Mouse (Mus musculus): Measurements from ENCODE around the gene Spata9. TPM values are rescaled to one million over a fixed set of nuclear protein-coding genes. Genes with fewer than 3 reads are reported as not detected.

Gene Spata9
- total RNA-seq, 1 experiment from 2014 or later: not detected

DNA sequence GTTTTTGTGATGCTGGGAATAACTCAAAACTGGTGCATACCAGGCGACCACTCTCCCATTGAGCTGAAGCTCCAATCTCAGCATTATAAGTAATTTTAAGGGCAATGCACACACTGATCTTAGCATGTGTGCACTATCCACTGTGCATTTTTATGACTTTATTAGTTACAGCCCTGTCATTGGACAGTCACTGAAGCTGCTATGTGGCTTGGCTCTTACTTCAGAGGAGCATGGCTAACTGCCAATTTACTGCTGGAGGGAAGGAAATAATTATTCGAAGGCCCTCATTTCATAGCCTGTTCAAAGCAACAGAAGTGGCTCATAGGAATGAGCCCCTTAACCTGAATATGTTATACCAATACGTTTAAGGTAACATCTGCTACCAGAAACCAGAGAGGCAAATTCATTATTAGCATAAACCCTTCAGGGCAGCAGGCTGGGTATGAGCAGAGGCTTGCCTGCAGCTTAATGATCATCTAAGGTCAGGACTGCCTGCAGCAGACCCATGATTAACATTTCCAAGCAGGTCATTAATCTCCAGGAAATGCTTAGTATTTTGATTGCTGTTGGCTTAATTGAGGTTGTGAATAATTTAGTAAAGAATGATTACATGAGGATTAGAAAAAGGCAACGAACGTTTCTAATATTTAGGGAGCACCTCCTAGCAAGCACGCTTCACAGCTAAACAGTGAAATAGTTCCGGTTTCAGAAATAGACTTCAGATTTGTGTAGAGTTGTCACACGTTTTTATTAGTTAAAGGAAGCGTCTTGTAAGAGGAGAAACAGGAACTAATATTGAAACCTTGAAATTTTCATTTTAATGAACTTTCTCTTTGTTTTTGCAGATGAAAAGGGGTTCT lies 25.4 kb downstream of the Spata9 start:
- no peak for DNase-seq

DNA sequence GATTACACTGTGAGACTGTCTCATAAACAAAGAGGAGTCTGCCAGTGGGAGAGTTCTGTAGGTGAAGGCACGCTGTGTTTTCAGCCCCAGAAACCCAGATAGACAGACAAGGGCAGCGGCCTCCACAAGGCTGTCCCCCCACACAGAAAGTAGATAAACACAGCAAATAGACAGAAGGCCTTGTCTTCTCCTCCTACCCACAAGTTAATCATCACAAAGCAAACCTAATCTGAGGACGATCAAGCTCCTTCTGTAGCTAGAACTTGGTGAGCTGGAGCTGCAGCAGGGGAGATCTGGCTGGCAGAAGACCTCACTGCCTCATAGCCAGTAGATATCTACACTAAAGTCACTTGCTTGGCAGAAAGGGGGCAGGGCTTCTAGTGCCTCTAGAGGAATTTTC lies 36.3 kb downstream of the Spata9 start:
- no peak for DNase-seq

DNA sequence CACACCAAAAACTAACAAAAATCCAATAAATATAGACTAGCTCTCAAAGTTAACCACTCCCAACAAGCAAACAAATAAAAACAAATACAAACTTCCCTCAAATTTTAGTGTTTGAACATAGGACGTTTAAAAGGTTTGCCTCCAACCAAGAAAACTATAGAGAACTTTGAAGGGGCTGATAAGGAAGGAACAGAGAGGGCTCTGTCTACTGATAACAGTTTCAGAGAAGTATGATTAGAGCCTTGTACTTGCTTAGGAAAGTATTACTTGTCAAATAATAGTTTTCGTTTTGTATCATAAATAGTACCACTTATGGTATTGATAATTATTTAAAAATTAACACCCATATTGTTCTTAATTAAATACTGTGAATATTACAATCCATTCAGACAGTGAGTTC lies 47.6 kb downstream of the Spata9 start:
- DNase-seq: no peak

DNA sequence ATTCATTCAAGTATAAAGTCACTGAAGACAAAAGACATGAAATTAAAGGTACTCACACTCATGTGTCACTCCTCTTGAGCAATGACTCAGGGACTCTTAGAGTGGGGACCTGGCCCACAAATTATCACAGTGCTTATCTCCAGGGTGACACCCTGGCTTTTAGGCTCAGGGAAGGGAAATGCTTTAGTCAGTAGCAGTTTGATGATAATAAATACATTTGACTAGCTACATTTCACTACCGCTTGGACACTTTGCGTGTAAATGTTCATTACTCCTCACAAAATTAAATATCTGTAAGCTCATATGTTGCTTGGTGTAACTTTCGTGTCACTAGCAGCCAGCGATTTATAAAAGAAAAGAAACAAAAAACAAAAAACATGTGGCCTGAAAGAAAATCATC lies 50.5 kb downstream of the Spata9 start:
- no peak for DNase-seq

DNA sequence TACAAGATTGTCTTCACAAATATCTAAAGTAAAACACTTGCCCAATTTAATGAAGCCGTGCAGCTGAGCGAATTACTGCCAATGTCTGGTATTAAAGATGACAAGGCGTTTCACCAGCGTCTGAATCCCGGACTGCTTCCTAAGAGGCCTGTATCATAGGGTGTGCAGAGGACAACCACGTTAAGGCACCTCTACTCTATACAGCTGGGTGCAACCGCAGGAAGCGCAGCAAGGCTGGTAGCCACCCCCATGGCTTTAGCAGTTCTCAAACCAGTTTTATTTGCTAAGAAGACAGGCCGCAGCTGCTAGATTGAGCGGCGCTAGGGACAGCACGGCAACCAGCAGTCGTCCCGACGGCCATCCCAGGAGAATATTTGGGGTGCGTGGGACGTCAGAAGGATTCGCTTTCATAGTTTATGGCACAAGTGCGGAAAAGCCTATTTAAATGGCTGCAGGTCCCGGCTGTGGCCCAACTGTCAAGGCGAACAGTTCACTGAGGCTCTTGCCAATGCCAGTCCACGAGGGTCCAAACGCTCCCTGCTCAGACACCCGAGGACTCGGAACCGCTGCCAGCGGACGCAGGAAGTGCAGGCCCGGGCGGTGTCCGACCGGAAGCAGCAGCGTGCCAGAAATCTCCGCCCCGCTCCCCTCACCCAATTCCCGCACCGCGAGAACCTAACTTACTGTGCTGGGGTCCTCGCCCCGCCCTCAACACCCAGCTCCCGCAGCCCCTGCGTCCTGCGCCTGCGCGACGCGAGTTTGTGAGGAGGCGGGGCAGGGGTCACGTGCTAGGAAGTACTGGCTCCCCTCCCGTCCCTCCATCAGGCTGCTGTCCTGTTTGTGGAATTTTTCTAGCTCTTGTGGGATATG lies 51.3 kb downstream of the Spata9 start, which contains the start of gene Rfesd:
Gene Rfesd, minus strand, starts transcription at position 746 of the 870 bp plus-strand sequence.
- peak; percentile 98 for DNase-seq

DNA sequence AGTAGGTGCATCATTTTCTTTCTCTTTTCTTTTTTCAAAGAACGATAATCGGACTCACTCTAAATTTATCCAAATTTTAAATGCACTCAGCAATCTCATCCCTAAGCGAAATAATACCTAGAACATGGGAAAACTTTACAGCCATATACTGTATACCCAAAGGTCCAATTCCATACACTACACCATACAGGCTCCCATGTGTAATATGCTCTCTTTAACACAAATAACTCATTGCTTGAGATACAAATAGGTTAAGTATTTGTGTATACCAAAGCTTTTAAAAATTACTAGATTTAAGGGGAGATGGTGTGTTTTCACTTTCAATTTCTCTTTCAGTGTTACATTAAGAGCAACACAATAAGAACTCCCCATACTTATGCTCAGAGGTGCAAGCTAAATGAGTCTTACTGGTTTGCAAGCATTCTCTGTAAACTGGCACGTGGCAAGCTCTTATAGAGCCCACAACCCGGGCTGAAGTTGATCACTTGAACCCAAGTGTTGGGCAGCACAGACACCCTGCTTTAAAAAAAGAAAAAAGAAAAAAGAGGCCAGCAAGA lies 52.0 kb downstream of the Spata9 start:
- no peak for DNase-seq

DNA sequence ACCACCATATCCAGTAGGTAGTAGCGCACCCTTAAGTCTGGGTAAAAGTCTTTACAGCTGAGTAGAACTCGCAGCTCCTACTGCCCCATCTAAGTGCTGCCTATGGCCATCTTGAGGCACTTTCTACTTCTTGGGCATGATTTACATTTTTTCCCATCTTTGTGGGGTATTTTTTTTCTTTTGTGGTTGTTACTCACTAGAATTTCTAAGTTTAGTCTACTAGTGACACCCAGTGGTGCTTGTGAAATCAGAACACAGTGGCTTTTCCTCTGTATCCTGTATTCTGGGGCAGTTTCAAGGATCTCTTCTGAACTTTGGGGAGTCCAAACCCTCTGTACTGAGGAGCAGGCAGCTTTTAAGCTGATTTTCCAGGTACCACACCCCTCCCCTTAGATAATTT lies 54.8 kb downstream of the Spata9 start:
- DNase-seq: no peak

DNA sequence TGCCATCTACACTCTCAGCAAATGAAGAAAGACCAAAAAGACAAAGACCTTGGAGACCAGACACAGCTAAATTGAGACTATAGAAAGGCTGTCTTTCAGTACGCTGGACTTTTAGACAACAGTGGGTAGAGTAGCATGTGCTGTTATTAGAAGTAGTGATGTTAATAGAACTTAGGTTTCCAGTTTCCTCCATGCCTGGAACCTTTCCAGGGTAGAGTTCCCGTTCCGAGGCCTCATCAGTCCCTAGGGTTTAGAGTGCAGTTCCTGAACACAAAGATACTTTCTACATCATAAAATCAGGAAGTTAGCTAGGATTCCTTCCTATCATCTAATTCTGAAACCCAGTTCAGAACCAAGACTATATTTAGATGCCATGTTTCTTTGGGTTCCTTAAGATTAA lies 57.6 kb downstream of the Spata9 start:
- DNase-seq: no peak

DNA sequence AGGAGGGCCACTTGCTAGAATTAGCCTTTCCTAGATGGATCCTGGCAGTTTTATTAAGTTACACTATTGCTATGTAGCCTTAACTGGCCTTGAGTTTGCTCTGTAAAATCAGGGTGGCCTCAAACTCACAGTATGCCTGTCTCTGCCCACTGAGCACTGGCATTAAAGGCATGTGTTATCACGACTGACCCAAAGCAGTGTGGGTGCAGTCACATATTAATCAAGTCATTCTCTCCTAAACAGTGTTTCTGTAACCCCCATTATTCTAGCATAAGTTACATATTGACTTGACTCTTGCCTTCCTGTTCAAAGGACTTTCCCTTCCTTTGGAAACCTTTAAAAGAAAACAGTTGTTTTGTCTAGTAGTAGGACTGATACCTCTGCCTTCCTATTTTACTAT lies 75.5 kb downstream of the Spata9 start:
- no peak for DNase-seq

DNA sequence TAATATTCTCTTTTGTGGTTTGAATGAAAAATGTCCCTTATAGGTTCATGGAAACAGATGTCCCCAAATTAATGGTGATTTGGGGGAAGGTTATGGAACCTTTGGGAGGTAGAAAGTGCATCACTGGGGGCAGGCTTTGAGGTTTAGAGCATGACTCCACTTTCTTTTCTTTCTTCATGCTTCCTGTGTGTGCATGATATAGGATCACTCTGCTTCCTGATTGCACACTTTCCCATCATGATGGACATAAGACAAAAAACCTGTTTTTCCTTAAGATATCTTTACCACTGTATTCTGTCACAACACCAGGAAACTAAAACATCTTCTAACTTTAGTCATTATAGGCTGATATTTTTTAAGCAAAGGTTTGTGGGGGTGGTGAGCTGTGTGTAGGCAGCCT lies 78.0 kb downstream of the Spata9 start:
- DNase-seq: no peak

Other genes starting within 250 kb of the Spata9 start
- 16.7 and 20.6 TPM in 2 replicates for gene Glrx, start 127.3 kb upstream of the Spata9 start, total RNA-seq (2021)
- gene Rhobtb3, start 23.2 kb upstream of the Spata9 start, total RNA-seq (2021): 7.7 and 9.3 TPM in 2 replicates
- gene Rfesd, start 51.6 kb downstream of the Spata9 start, total RNA-seq (2021): 27.7 and 30.7 TPM in 2 replicates
- gene Gpr150, start 89.8 kb downstream of the Spata9 start, total RNA-seq (2021): 0.15 TPM in 1 of 2 replicates, not detected in the other
- gene Arsk, start 131.5 kb downstream of the Spata9 start, total RNA-seq (2021): 8.0 and 11.2 TPM in 2 replicates
- 33.6 and 34.1 TPM in 2 replicates for gene Ttc37, start 131.6 kb downstream of the Spata9 start, total RNA-seq (2021)

Data from adrenal gland, postnatal 25 days (tissue).